Mouse (Mus musculus): ENCODE data around the gene Lrit2. TPM values are rescaled to one million over a fixed set of nuclear protein-coding genes. Genes with fewer than 3 reads are reported as not detected.

Gene Lrit2
- polyA plus RNA-seq, 1 experiment from 2014 or later: not detected

DNA sequence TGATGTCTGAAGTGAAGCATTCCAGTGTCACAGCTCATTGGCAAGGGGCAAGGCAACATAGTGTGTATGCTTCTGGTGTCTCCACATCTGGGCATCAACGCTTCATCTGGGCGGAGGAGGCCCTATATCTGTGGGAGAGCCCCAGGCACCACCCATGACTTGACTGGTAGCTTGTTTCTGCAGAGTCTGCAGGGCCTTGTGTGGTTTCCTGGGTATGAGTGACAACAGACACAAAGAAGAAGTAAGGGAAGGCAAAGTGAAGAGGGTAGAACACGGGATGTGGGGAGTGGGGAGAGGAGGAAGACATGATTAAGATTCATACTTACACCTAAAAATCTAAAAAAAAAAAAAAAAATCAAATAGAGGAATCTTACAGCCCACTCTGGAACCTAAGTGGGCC lies 34.8 kb downstream of the Lrit2 start:
- 93% methylated on average over 3 of the region's 3 CpGs for WGBS
- Histone ChIP-seq H3K9ac (ENCODE audit: low read length) (no peak overlapping the region), H3K27ac (replicated peaks; ENCODE audit: low read depth, low read length) (no peak overlapping the region), H3K36me3 (ENCODE audit: control insufficient read depth, insufficient read depth, low read length) (no peaks in the 10 kb centered on the region), H3K9me3 (ENCODE audit: control insufficient read depth, low read length) (no peaks in the 10 kb centered on the region), H3K4me2 (ENCODE audit: low read depth, severe bottlenecking) (no peak overlapping the region), H3K27me3 (ENCODE audit: control insufficient read depth, insufficient read depth, low read length) (peaks cover 12% of the 10 kb centered on the region), H3K4me3 (ENCODE audit: low read depth, low read length) (no peak overlapping the region), H3K4me1 (ENCODE audit: control insufficient read depth, insufficient read depth, low read length) (no peaks in the 10 kb centered on the region)
- ATAC-seq (ENCODE audit: insufficient number of reproducible peaks, low FRiP score, low TSS enrichment, low read depth): no peak
- DNase-seq (ENCODE audit: low spot score): no peak

- Histone ChIP-seq H3K27me3 (ENCODE audit: control insufficient read depth, insufficient read depth, low read length) (no peaks in the 10 kb centered on the region), H3K4me1 (ENCODE audit: control insufficient read depth, insufficient read depth, low read length) (no peaks in the 10 kb centered on the region; the same call in 1 of the 2 replicates), H3K36me3 (ENCODE audit: control insufficient read depth, insufficient read depth, low read length) (no peaks in the 10 kb centered on the region), H3K4me3 (ENCODE audit: low read depth, low read length) (no peak overlapping the region), H3K4me2 (ENCODE audit: low read depth, severe bottlenecking) (no peak overlapping the region), H3K9ac (ENCODE audit: low read length) (no peak overlapping the region), H3K27ac (replicated peaks; ENCODE audit: low read depth, low read length) (no peak overlapping the region), H3K9me3 (ENCODE audit: control insufficient read depth, low read length) (no peaks in the 10 kb centered on the region)
- 67% methylated on average over 5 of the region's 5 CpGs for WGBS
- DNase-seq (ENCODE audit: low spot score) (no peak), ATAC-seq (ENCODE audit: insufficient number of reproducible peaks, low FRiP score, low TSS enrichment, low read depth) (no peak)
Measured at GRCm38 (mm10) chr14:37104747-37105146, 37.0 kb downstream of the Lrit2 start.

DNA sequence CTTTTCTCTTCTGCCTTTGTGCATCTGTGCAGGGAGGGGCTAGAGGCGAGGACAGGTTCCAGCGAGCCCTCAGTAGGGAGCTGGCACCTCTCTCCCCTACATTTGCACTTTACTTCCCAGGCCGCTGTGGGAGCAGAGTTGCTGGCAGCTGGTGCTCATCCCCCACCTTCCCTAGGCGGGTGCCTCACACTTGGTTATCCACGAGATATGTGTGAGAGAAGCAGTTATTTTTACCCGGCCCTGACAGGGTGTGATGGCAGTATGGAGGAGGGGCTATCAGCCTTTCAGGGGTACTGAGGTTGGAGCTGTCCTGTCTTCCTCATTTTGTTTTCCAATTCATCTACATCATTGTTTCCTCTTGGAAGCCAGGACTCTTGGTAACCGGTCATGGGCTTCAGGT lies 38.1 kb downstream of the Lrit2 start:
- DNase-seq (ENCODE audit: low spot score) (no peak), ATAC-seq (ENCODE audit: insufficient number of reproducible peaks, low FRiP score, low TSS enrichment, low read depth) (no peak)
- Histone ChIP-seq H3K27ac (replicated peaks; ENCODE audit: low read depth, low read length) (no peak overlapping the region), H3K9me3 (ENCODE audit: control insufficient read depth, low read length) (no peaks in the 10 kb centered on the region), H3K4me3 (ENCODE audit: low read depth, low read length) (no peak overlapping the region), H3K9ac (ENCODE audit: low read length) (no peak overlapping the region), H3K36me3 (ENCODE audit: control insufficient read depth, insufficient read depth, low read length) (no peaks in the 10 kb centered on the region), H3K27me3 (ENCODE audit: control insufficient read depth, insufficient read depth, low read length) (no peaks in the 10 kb centered on the region), H3K4me1 (ENCODE audit: control insufficient read depth, insufficient read depth, low read length) (no peaks in the 10 kb centered on the region; the same call in 1 of the 2 replicates), H3K4me2 (ENCODE audit: low read depth, severe bottlenecking) (no peak overlapping the region)
- WGBS: 29% methylated on average over 7 of the region's 7 CpGs

DNA sequence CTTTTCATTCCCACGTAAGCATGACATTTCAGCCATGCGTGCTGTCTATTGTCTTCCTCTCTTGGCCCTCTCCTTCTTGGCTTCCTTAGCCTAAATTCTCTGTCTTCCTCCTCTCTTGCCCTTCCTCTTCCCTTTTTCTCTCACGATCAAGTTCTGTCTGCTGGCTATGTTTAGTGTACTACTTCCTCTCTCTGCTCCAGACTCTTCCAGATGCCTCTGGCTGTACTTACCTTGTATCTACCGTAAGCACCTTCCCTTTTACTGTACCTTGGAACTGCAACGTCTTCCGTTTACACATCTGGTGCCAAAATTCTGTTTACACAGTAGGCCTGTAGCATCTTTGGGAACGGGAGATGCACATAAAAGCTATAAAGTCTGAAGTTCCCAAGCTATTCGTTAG lies 41.7 kb downstream of the Lrit2 start:
- 53% methylated on average over 8 of the region's 8 CpGs for WGBS
- no peaks in the 10 kb centered on the region; the same call in 1 of the 2 replicates for H3K4me1 ChIP-seq (ENCODE audit: control insufficient read depth, insufficient read depth, low read length)
- H3K4me3 ChIP-seq (ENCODE audit: low read depth, low read length): no peak overlapping the region
- H3K36me3 ChIP-seq (ENCODE audit: control insufficient read depth, insufficient read depth, low read length): no peaks in the 10 kb centered on the region
- H3K9me3 ChIP-seq (ENCODE audit: control insufficient read depth, low read length): no peaks in the 10 kb centered on the region
- no peaks in the 10 kb centered on the region for H3K27me3 ChIP-seq (ENCODE audit: control insufficient read depth, insufficient read depth, low read length)
- no peak overlapping the region for H3K27ac ChIP-seq (replicated peaks; ENCODE audit: low read depth, low read length)
- H3K9ac ChIP-seq (ENCODE audit: low read length): no peak overlapping the region
- no peak overlapping the region for H3K4me2 ChIP-seq (ENCODE audit: low read depth, severe bottlenecking)
- DNase-seq (ENCODE audit: low spot score): no peak
- no peak for ATAC-seq (ENCODE audit: insufficient number of reproducible peaks, low FRiP score, low TSS enrichment, low read depth)

DNA sequence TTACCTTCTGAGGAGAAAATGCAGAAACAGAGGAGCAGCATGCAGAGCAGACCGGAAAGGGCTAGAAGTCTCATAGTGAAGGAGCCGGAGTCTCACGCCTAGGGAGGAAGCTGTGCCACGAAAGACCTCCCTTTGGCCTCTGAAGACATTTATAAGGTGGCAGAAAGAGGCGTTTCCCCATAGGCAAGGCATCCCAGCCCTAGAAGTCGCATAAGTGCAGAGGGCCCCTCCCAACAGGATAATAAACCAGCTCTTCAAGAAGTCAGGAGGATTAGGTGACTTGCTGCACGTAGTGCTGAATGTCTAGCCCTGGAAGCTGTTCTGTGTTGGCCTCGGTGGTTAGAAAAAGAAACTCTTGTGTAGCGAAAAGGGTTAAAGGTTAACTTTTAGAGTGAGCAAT lies 42.2 kb downstream of the Lrit2 start:
- H3K9me3 ChIP-seq (ENCODE audit: control insufficient read depth, low read length): no peaks in the 10 kb centered on the region
- ATAC-seq (ENCODE audit: insufficient number of reproducible peaks, low FRiP score, low TSS enrichment, low read depth) (peak; percentile 39; the same call in 1 of the 2 replicates), DNase-seq (ENCODE audit: low spot score) (peak; percentile 38)
- no peaks in the 10 kb centered on the region for H3K36me3 ChIP-seq (ENCODE audit: control insufficient read depth, insufficient read depth, low read length)
- WGBS: 10% methylated on average over 9 of the region's 9 CpGs
- no peak overlapping the region for H3K4me3 ChIP-seq (ENCODE audit: low read depth, low read length)
- H3K9ac ChIP-seq (ENCODE audit: low read length): no peak overlapping the region
- H3K27me3 ChIP-seq (ENCODE audit: control insufficient read depth, insufficient read depth, low read length): no peaks in the 10 kb centered on the region
- no peaks in the 10 kb centered on the region; the same call in 1 of the 2 replicates for H3K4me1 ChIP-seq (ENCODE audit: control insufficient read depth, insufficient read depth, low read length)
- H3K4me2 ChIP-seq (ENCODE audit: low read depth, severe bottlenecking): no peak overlapping the region
- H3K27ac ChIP-seq (replicated peaks; ENCODE audit: low read depth, low read length): no peak overlapping the region

- ATAC-seq (ENCODE audit: insufficient number of reproducible peaks, low FRiP score, low TSS enrichment, low read depth) (no peak), DNase-seq (ENCODE audit: low spot score) (no peak)
- no peaks in the 10 kb centered on the region for H3K27me3 ChIP-seq (ENCODE audit: control insufficient read depth, insufficient read depth, low read length)
- no peak overlapping the region for H3K4me3 ChIP-seq (ENCODE audit: low read depth, low read length)
- H3K4me1 ChIP-seq (ENCODE audit: control insufficient read depth, insufficient read depth, low read length): no peaks in the 10 kb centered on the region; the same call in 1 of the 2 replicates
- no peak overlapping the region for H3K27ac ChIP-seq (replicated peaks; ENCODE audit: low read depth, low read length)
- no peaks in the 10 kb centered on the region for H3K36me3 ChIP-seq (ENCODE audit: control insufficient read depth, insufficient read depth, low read length)
- H3K9ac ChIP-seq (ENCODE audit: low read length): no peak overlapping the region
- WGBS: 45% methylated on average over 2 of the region's 2 CpGs
- no peaks in the 10 kb centered on the region for H3K9me3 ChIP-seq (ENCODE audit: control insufficient read depth, low read length)
- H3K4me2 ChIP-seq (ENCODE audit: low read depth, severe bottlenecking): no peak overlapping the region
Measured at GRCm38 (mm10) chr14:37110456-37110855, 42.7 kb downstream of the Lrit2 start.

DNA sequence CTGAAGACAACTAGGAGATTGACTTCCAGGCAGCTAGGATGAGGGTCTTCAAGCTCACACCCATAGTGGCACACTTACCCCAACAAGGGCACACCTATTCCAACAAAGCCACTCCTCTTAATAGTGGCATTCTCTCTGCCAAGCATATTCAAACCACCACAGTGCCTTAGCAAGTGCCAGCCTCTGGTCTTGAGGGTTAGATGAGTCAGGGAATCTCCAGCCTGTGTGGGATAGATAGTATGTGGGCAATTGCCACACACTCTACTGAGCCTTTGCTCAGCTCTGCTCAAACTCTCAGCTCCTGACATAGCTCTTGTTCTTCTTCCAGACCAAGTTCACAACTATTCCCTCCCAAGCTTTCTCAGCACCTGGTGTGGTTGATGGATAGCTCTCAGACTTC lies 43.6 kb downstream of the Lrit2 start:
- no peaks in the 10 kb centered on the region for H3K36me3 ChIP-seq (ENCODE audit: control insufficient read depth, insufficient read depth, low read length)
- no peak overlapping the region for H3K4me3 ChIP-seq (ENCODE audit: low read depth, low read length)
- H3K27ac ChIP-seq (replicated peaks; ENCODE audit: low read depth, low read length): no peak overlapping the region
- H3K27me3 ChIP-seq (ENCODE audit: control insufficient read depth, insufficient read depth, low read length): no peaks in the 10 kb centered on the region
- no peaks in the 10 kb centered on the region; the same call in 1 of the 2 replicates for H3K4me1 ChIP-seq (ENCODE audit: control insufficient read depth, insufficient read depth, low read length)
- ATAC-seq (ENCODE audit: insufficient number of reproducible peaks, low FRiP score, low TSS enrichment, low read depth) (no peak), DNase-seq (ENCODE audit: low spot score) (no peak)
- no peaks in the 10 kb centered on the region for H3K9me3 ChIP-seq (ENCODE audit: control insufficient read depth, low read length)
- no peak overlapping the region for H3K4me2 ChIP-seq (ENCODE audit: low read depth, severe bottlenecking)
- no peak overlapping the region for H3K9ac ChIP-seq (ENCODE audit: low read length)

GRCm38 (mm10) chr14:37112931-37113330 lies 45.2 kb downstream of the Lrit2 start:
- H3K27ac ChIP-seq (replicated peaks; ENCODE audit: low read depth, low read length): no peak overlapping the region
- no peaks in the 10 kb centered on the region for H3K27me3 ChIP-seq (ENCODE audit: control insufficient read depth, insufficient read depth, low read length)
- H3K9ac ChIP-seq (ENCODE audit: low read length): no peak overlapping the region
- no peaks in the 10 kb centered on the region; the same call in 1 of the 2 replicates for H3K4me1 ChIP-seq (ENCODE audit: control insufficient read depth, insufficient read depth, low read length)
- no peak overlapping the region for H3K4me2 ChIP-seq (ENCODE audit: low read depth, severe bottlenecking)
- no peaks in the 10 kb centered on the region for H3K36me3 ChIP-seq (ENCODE audit: control insufficient read depth, insufficient read depth, low read length)
- ATAC-seq (ENCODE audit: insufficient number of reproducible peaks, low FRiP score, low TSS enrichment, low read depth): no peak
- H3K9me3 ChIP-seq (ENCODE audit: control insufficient read depth, low read length): no peaks in the 10 kb centered on the region
- H3K4me3 ChIP-seq (ENCODE audit: low read depth, low read length): no peak overlapping the region
- WGBS: 89% methylated on average over 7 of the region's 7 CpGs
- no peak for DNase-seq (ENCODE audit: low spot score)

DNA sequence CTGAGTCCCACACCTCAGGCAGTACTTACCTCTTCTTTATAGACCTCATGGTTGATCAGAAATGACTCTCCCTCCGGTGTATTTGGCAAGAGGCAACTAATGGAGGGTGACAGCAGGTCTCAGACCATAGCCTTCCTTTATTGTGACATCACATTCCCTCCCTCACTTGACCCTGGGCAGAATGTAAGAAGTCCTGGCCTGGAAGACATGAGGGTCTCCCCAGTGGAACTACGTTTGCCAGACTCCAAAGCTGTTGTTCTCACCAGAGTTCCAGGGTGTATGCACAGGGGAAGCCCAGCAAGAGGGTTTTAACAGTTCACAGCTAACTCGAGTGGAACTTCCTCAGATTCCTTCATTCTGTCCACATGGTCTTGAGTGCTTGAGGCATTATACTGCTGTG lies 46.2 kb downstream of the Lrit2 start, which contains the start of gene 2610528A11Rik:
Gene 2610528A11Rik (minus strand): TSS at position 101 of the 400 bp plus-strand sequence.
- DNase-seq (ENCODE audit: low spot score) (no peak), ATAC-seq (ENCODE audit: insufficient number of reproducible peaks, low FRiP score, low TSS enrichment, low read depth) (no peak)
- 66% methylated on average over 3 of the region's 3 CpGs for WGBS

More for the DNA sequence above, 46.2 kb downstream of the Lrit2 start, which contains the start of gene 2610528A11Rik:
- Histone ChIP-seq H3K27ac (replicated peaks; ENCODE audit: low read depth, low read length) (no peak within 1 kb of the TSS), H3K4me1 (ENCODE audit: control insufficient read depth, insufficient read depth, low read length) (no peaks in the 10 kb centered on the region; the same call in 1 of the 2 replicates), H3K4me2 (ENCODE audit: low read depth, severe bottlenecking) (no peak within 1 kb of the TSS), H3K36me3 (ENCODE audit: control insufficient read depth, insufficient read depth, low read length) (no peaks in the 10 kb centered on the region), H3K9me3 (ENCODE audit: control insufficient read depth, low read length) (no peaks in the 10 kb centered on the region), H3K27me3 (ENCODE audit: control insufficient read depth, insufficient read depth, low read length) (no peaks in the 10 kb centered on the region), H3K4me3 (ENCODE audit: low read depth, low read length) (no peak within 1 kb of the TSS), H3K9ac (ENCODE audit: low read length) (no peak within 1 kb of the TSS)

Measured in limb, embryonic 11.5 days (tissue).